Mouse (Mus musculus) lung, embryonic 15.5 days (tissue): ENCODE results near the gene Synj2. TPM values are rescaled to one million over a fixed set of nuclear protein-coding genes. Genes with fewer than 3 reads are reported as not detected.
"Not testable (repeated sequence)": the region's sequence is repeated elsewhere in the genome, so short reads cannot be mapped to it uniquely, and the experiment has no call there.

Source experiments
- ATAC-seq: fragments of 200-750 bp; cut with Nextera tagmentation; 2 replicates; pipeline ENCODE4 v1.8.0; 2017; ENCODE audit warnings: moderate number of reproducible peaks, borderline replicate concordance; ENCODE audit not compliant: low FRiP score, low TSS enrichment; ENCODE audit errors: extremely low read depth
- H3K27ac ChIP-seq: fragments of 300-500 bp; sonication (generic); 2 replicates; pipeline ENCODE4 v1.5.1; 2015; ENCODE audit warnings: moderate library complexity, mild to moderate bottlenecking, inconsistent platforms
- H3K27me3 ChIP-seq: fragments of 300-500 bp; sonication (generic); 2 replicates; pipeline ENCODE4 v1.6.1; 2015; ENCODE audit warnings: inconsistent platforms
- H3K36me3 ChIP-seq: fragments of 300-500 bp; sonication (generic); 2 replicates; pipeline ENCODE4 v1.6.1; 2015; ENCODE audit warnings: inconsistent platforms
- H3K4me1 ChIP-seq: fragments of 300-500 bp; sonication (generic); 2 replicates; pipeline ENCODE4 v1.6.1; 2015; ENCODE audit warnings: inconsistent platforms
- H3K4me2 ChIP-seq: fragments of 300-500 bp; sonication (generic); 2 replicates; pipeline ENCODE4 v1.6.1; 2015; ENCODE audit warnings: inconsistent platforms, mild to moderate bottlenecking, moderate library complexity
- H3K4me3 ChIP-seq: fragments of 300-500 bp; sonication (generic); 2 replicates; pipeline ENCODE4 v1.5.1; 2015; ENCODE audit warnings: mild to moderate bottlenecking, inconsistent platforms
- H3K9ac ChIP-seq: fragments of 300-500 bp; sonication (generic); 2 replicates; pipeline ENCODE4 v1.6.1; 2015; ENCODE audit warnings: inconsistent platforms
- H3K9me3 ChIP-seq: fragments of 300-500 bp; sonication (generic); 2 replicates; pipeline ENCODE4 v1.6.1; 2016; ENCODE audit warnings: inconsistent platforms
- WGBS: fragments of 180-500 bp; shearing (Covaris S2); methylation state at CpG from one replicate; pipeline ENCODE4 v1.1.7; 2015; 5-methylcytosine and 5-hydroxymethylcytosine counted together
- polyA plus RNA-seq: library from polyadenylated mRNA; unstranded; fragments of >200 nt; fragmentation: Nextera tagmentation; extraction: Ambion mirVana; gene quantifications from 2 replicates; pipeline ENCODE4 v1.2.1, GENCODE M21; 2015

Gene Synj2
- polyA plus RNA-seq, 1 experiment from 2014 or later = 3.4 TPM

GRCm38 (mm10) chr17:6021374-6021789 lies 80.3 kb downstream of the Synj2 start:
- H3K4me1 ChIP-seq, H3K36me3 ChIP-seq, H3K27me3 ChIP-seq, H3K9ac ChIP-seq, H3K9me3 ChIP-seq, H3K4me3 ChIP-seq, H3K27ac ChIP-seq, H3K4me2 ChIP-seq, ATAC-seq: not testable (repeated sequence)
- WGBS = 41% methylated on average over 5 of the region's 5 CpGs

GRCm38 (mm10) chr17:6025831-6026230 lies 84.8 kb downstream of the Synj2 start:
- ATAC-seq = no peak
- no peaks in the 10 kb centered on the region for H3K4me1 ChIP-seq
- peaks cover 14% of the 10 kb centered on the region; the same call in 1 of the 2 replicates for H3K36me3 ChIP-seq
- no peaks in the 10 kb centered on the region for H3K9me3 ChIP-seq
- H3K9ac ChIP-seq = no peak overlapping the region
- 71% methylated on average over 7 of the region's 7 CpGs for WGBS
- no peak overlapping the region for H3K4me3 ChIP-seq
- H3K27me3 ChIP-seq = no peaks in the 10 kb centered on the region
- no peak overlapping the region for H3K4me2 ChIP-seq
- no peak overlapping the region for H3K27ac ChIP-seq

GRCm38 (mm10) chr17:6035661-6036060 lies 94.6 kb downstream of the Synj2 start:
- Histone ChIP-seq H3K9me3 (no peaks in the 10 kb centered on the region), H3K36me3 (no peaks in the 10 kb centered on the region), H3K27me3 (no peaks in the 10 kb centered on the region), H3K27ac (no peak overlapping the region), H3K4me1 (no peaks in the 10 kb centered on the region), H3K9ac (no peak overlapping the region), H3K4me2 (no peak overlapping the region), H3K4me3 (no peak overlapping the region)
- ATAC-seq = no peak
- WGBS = 63% methylated on average over 8 of the region's 8 CpGs

GRCm38 (mm10) chr17:6036458-6036857 lies 95.4 kb downstream of the Synj2 start:
- no peaks in the 10 kb centered on the region for H3K27me3 ChIP-seq
- H3K9ac ChIP-seq = no peak overlapping the region
- ATAC-seq = no peak
- H3K4me1 ChIP-seq = no peaks in the 10 kb centered on the region
- WGBS = 86% methylated on average over 8 of the region's 8 CpGs
- H3K4me3 ChIP-seq = no peak overlapping the region
- no peaks in the 10 kb centered on the region for H3K36me3 ChIP-seq
- H3K9me3 ChIP-seq = no peaks in the 10 kb centered on the region
- no peak overlapping the region for H3K27ac ChIP-seq
- no peak overlapping the region for H3K4me2 ChIP-seq

- H3K27me3 ChIP-seq = no peaks in the 10 kb centered on the region
- 92% methylated on average over 11 of the region's 11 CpGs for WGBS
- H3K4me3 ChIP-seq = no peak overlapping the region
- H3K4me2 ChIP-seq = no peak overlapping the region
- H3K9me3 ChIP-seq = no peaks in the 10 kb centered on the region
- H3K9ac ChIP-seq = no peak overlapping the region
- H3K27ac ChIP-seq = no peak overlapping the region
- no peaks in the 10 kb centered on the region for H3K4me1 ChIP-seq
- ATAC-seq = no peak
- H3K36me3 ChIP-seq = no peaks in the 10 kb centered on the region
Measured at GRCm38 (mm10) chr17:6036872-6037271, 95.8 kb downstream of the Synj2 start.

GRCm38 (mm10) chr17:6037507-6037906 lies 96.4 kb downstream of the Synj2 start:
- H3K36me3 ChIP-seq = no peaks in the 10 kb centered on the region
- no peaks in the 10 kb centered on the region for H3K27me3 ChIP-seq
- no peaks in the 10 kb centered on the region for H3K9me3 ChIP-seq
- no peaks in the 10 kb centered on the region for H3K4me1 ChIP-seq
- H3K4me3 ChIP-seq = no peak overlapping the region
- WGBS = 72% methylated on average over 10 of the region's 10 CpGs
- no peak for ATAC-seq
- no peak overlapping the region for H3K27ac ChIP-seq
- no peak overlapping the region for H3K4me2 ChIP-seq
- H3K9ac ChIP-seq = no peak overlapping the region

- no peaks in the 10 kb centered on the region for H3K4me1 ChIP-seq
- H3K27me3 ChIP-seq = no peaks in the 10 kb centered on the region
- ATAC-seq = no peak
- no peak overlapping the region for H3K27ac ChIP-seq
- no peak overlapping the region for H3K4me3 ChIP-seq
- no peaks in the 10 kb centered on the region for H3K36me3 ChIP-seq
- H3K9ac ChIP-seq = no peak overlapping the region
- WGBS = 77% methylated on average over 4 of the region's 4 CpGs
- H3K4me2 ChIP-seq = no peak overlapping the region
- H3K9me3 ChIP-seq = no peaks in the 10 kb centered on the region
Measured at GRCm38 (mm10) chr17:6052801-6053200, 111.7 kb downstream of the Synj2 start.

- no peaks in the 10 kb centered on the region for H3K36me3 ChIP-seq
- ATAC-seq = no peak
- no peaks in the 10 kb centered on the region for H3K4me1 ChIP-seq
- H3K4me2 ChIP-seq = 0 out of 2 replicates have a peak overlapping the region, but pooled peaks have one; percentile 23
- WGBS = 27% methylated on average over 5 of the region's 5 CpGs
- no peak overlapping the region for H3K4me3 ChIP-seq
- no peak overlapping the region for H3K27ac ChIP-seq
- no peaks in the 10 kb centered on the region for H3K9me3 ChIP-seq
- H3K27me3 ChIP-seq = no peaks in the 10 kb centered on the region
- H3K9ac ChIP-seq = no peak overlapping the region
Measured at GRCm38 (mm10) chr17:6054934-6055355, 113.9 kb downstream of the Synj2 start.

- WGBS = 73% methylated on average over 8 of the region's 8 CpGs
- H3K4me2 ChIP-seq = no peak overlapping the region
- no peaks in the 10 kb centered on the region for H3K4me1 ChIP-seq
- no peak overlapping the region for H3K27ac ChIP-seq
- H3K4me3 ChIP-seq = no peak overlapping the region
- no peak overlapping the region for H3K9ac ChIP-seq
- no peak for ATAC-seq
- no peaks in the 10 kb centered on the region for H3K9me3 ChIP-seq
- H3K36me3 ChIP-seq = 0 out of 2 replicates have a peak, but pooled peaks cover 9% of the 10 kb centered on the region
- H3K27me3 ChIP-seq = no peaks in the 10 kb centered on the region
Measured at GRCm38 (mm10) chr17:6062793-6063192, 121.7 kb downstream of the Synj2 start.

- Histone ChIP-seq H3K4me1 (no peaks in the 10 kb centered on the region), H3K36me3 (0 out of 2 replicates have a peak, but pooled peaks cover 9% of the 10 kb centered on the region), H3K27me3 (no peaks in the 10 kb centered on the region), H3K9me3 (no peaks in the 10 kb centered on the region), H3K27ac (no peak overlapping the region), H3K4me2 (no peak overlapping the region), H3K9ac (no peak overlapping the region), H3K4me3 (no peak overlapping the region)
- 73% methylated on average over 5 of the region's 5 CpGs for WGBS
- no peak for ATAC-seq
Measured at GRCm38 (mm10) chr17:6063532-6063931, 122.5 kb downstream of the Synj2 start.

- Histone ChIP-seq H3K9me3 (no peaks in the 10 kb centered on the region), H3K9ac (no peak overlapping the region), H3K27me3 (no peaks in the 10 kb centered on the region), H3K4me1 (no peaks in the 10 kb centered on the region), H3K27ac (no peak overlapping the region), H3K4me2 (no peak overlapping the region), H3K36me3 (peaks cover 15% of the 10 kb centered on the region; the same call in 1 of the 2 replicates), H3K4me3 (no peak overlapping the region)
- 81% methylated on average over 2 of the region's 2 CpGs for WGBS
- ATAC-seq = no peak
Measured at GRCm38 (mm10) chr17:6066021-6066420, 124.9 kb downstream of the Synj2 start.

- H3K4me1 ChIP-seq = no peaks in the 10 kb centered on the region
- no peak overlapping the region for H3K4me2 ChIP-seq
- H3K4me3 ChIP-seq = no peak overlapping the region
- H3K27me3 ChIP-seq = no peaks in the 10 kb centered on the region
- 94% methylated on average over 7 of the region's 7 CpGs for WGBS
- no peak for ATAC-seq
- peaks cover 16% of the 10 kb centered on the region; the same call in 1 of the 2 replicates for H3K36me3 ChIP-seq
- no peaks in the 10 kb centered on the region for H3K9me3 ChIP-seq
- H3K27ac ChIP-seq = no peak overlapping the region
- H3K9ac ChIP-seq = no peak overlapping the region
Measured at GRCm38 (mm10) chr17:6067613-6068012, 126.5 kb downstream of the Synj2 start.

GRCm38 (mm10) chr17:6069866-6070265 lies 128.8 kb downstream of the Synj2 start:
- Histone ChIP-seq H3K4me1 (no peaks in the 10 kb centered on the region), H3K4me3 (no peak overlapping the region), H3K4me2 (no peak overlapping the region), H3K36me3 (peaks cover 16% of the 10 kb centered on the region), H3K9ac (no peak overlapping the region), H3K27me3 (no peaks in the 10 kb centered on the region), H3K9me3 (no peaks in the 10 kb centered on the region), H3K27ac (no peak overlapping the region)
- 87% methylated on average over 6 of the region's 6 CpGs for WGBS
- no peak for ATAC-seq
